Mouse (Mus musculus): ENCODE measurements around the gene Fahd1. TPM values are rescaled to one million over a fixed set of nuclear protein-coding genes. Genes with fewer than 3 reads are reported as not detected.

Gene Fahd1
- total RNA-seq (2017): 15.0 and 19.6 TPM in 2 replicates

DNA sequence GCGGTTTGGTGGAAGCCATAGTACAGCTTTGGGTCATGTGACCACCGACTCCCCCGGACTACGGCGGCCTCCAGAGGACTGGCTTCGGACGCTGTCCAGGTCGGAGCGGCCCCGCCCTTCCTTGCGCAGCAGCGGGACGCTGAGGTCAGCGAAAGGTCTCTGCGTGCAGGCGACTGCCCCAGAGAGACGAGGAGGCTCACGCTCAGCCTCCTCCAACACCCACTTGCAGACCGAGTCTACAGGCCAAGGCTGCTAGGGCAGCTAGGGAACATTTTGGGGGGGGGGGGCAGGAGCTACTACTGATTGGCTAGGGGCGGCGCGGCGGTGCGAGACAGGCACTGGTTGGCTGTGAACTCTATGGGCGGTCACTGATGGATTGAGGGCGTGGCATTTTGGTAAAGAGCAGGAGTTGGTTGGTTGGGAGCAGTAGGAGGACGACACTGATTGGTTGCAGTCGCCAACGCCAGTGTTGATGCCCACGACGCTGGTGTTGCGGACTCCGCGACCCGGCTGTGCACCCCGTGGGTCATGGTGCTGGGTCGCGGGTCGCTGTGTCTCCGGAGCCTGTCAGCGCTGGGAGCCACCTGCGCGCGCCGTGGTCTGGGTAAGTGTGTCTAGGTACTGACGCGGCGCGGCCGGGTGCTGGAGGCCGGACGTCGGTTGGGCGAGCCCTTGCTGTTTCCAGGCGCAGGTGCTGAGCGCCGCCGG is at the start of gene Fahd1:
Gene Fahd1 (minus strand): TSS at position 300 of the 708 bp plus-strand sequence.
- peak; percentile 97 to 98 for ATAC-seq (replicated peaks in 1 of 2; ENCODE audit: insufficient read depth in 1 of 2, low FRiP score in 2 of 2, low TSS enrichment in 1 of 2, low read depth in 1 of 2, poor library complexity in 2 of 2, severe bottlenecking in 2 of 2)

DNA sequence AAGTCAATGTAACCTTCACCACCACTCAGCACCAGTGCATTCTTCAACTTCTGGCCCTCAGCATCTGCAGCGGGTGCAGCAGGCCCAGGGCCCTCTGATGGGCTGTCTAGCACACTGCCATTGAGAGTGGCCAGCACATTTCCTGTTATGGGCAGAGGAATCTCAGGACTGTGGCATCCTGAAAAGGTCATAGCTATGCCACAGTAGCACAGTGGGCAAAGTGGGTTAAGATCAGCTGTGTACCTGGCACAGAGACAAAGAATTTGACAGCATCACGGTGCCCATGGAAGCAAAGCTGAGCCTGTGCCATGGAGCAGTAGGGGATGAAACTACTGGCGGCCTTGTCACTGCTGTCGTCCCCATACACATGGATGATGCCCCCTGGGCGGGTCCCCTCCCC is 49.0 kb upstream of the Fahd1 start:
- ATAC-seq (replicated peaks in 1 of 2; ENCODE audit: insufficient read depth in 1 of 2, low FRiP score in 2 of 2, low TSS enrichment in 1 of 2, low read depth in 1 of 2, poor library complexity in 2 of 2, severe bottlenecking in 2 of 2): no peak

DNA sequence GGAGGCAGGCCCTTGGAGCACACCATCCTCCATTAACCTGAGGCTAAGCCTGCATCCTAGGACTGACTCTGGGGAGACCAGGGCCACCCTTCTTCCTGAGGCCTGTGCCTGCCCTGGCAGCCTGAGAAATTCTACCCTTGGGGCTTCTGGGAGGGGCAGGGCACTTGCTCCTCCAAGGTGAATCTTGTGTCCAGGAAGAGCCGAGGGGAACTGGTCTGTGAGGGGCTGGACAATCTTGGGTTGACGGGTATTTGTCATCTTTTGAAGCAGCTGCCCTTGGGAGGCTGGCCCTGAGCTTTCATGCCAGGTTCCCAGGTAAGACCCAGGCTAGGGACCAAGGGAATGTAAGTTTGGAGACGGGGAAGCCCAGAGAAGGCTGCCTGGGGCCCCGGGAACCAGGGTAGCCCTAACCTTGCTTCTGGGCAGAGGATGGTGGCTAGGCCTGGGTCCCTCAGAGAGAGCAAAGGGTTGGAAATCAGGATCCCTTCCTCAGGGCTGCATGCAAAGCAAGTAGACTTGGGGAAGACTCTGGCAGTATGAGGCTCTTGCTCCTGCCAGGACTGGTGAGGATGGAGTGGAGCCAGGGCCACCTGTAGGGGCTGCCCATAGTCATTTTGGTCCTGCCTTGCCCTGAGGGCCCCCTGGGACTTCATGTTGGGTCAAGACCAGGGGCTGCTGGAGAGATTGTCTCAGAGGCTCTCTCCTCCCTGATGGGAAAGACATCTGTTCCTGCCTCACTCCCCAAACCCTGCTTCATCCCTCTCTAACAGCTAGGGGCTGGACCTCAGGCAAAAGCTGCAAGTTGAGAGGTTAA is 48.1 kb upstream of the Fahd1 start:
- no peak for ATAC-seq (replicated peaks in 1 of 2; ENCODE audit: insufficient read depth in 1 of 2, low FRiP score in 2 of 2, low TSS enrichment in 1 of 2, low read depth in 1 of 2, poor library complexity in 2 of 2, severe bottlenecking in 2 of 2)

DNA sequence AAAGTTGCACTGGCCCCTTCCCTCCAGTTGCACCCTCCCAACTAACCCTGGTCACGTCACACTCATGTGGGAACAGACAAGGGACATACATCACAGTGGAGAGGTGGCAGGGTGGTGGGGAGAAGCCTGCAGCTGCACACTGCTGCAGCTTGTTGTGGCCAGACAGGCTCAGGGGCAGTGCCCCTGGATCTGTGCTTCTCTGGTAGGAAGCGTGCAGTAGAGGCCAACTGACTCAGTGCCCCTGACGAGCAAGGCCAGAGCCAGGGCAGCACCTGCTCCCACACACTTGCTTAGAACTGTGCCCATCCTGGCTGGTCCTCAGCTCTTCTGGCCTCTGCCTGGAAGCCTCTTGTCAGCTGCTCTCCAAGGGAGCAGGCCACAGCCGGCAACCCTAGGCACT is 47.4 kb upstream of the Fahd1 start:
- ATAC-seq (replicated peaks in 1 of 2; ENCODE audit: insufficient read depth in 1 of 2, low FRiP score in 2 of 2, low TSS enrichment in 1 of 2, low read depth in 1 of 2, poor library complexity in 2 of 2, severe bottlenecking in 2 of 2): no peak

DNA sequence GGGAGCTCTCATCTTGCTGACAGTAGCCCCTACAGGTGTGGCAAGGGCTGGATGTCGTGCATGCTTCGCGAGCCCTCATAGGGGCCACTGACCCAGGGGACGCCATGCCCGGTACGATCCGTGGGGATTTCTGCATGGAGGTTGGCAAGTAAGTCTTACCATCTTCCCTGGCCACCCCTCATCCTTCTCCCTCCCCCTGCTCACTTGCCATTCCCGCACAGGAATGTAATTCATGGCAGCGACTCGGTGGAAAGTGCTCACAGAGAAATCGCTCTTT is 46.8 kb upstream of the Fahd1 start:
- ATAC-seq (replicated peaks in 1 of 2; ENCODE audit: insufficient read depth in 1 of 2, low FRiP score in 2 of 2, low TSS enrichment in 1 of 2, low read depth in 1 of 2, poor library complexity in 2 of 2, severe bottlenecking in 2 of 2): no peak

DNA sequence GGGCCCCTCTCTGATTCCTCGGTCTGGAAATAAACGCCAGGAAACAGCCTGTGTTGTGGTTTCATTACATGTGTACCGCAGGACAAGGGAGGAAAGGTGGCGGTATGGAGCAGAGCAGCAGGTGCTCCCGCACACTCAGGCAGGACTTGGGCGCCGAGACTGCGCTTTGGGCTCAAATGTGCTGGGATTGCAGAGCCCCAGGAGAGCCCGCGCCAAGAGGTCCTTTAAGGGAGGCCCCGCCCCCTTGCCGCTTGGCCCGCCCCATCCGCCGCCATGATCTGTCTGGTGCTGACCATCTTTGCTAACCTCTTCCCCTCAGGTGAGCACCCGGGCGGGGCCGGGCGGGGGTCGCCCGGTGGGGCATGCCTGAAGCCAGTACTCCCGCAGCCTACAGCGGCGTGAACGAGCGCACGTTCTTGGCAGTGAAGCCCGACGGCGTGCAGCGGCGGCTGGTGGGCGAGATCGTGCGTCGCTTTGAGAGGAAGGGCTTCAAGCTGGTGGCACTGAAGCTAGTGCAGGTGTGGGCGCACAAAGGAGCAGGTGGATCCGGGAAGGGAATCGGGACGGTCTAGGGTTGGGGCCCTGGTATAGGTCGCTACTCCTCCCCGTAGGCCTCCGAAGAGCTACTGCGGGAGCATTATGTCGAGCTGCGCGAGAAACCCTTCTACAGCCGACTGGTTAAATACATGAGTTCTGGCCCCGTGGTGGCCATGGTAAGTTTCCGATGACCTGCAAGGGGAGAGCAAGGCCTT is 46.3 kb upstream of the Fahd1 start, which contains the start of gene Nme3:
Gene Nme3 (plus strand): TSS at position 260 of the 752 bp plus-strand sequence.
- peak; percentile 34 to 37; a peak in 3 of 4 replicates for ATAC-seq (replicated peaks in 1 of 2; ENCODE audit: insufficient read depth in 1 of 2, low FRiP score in 2 of 2, low TSS enrichment in 1 of 2, low read depth in 1 of 2, poor library complexity in 2 of 2, severe bottlenecking in 2 of 2)

DNA sequence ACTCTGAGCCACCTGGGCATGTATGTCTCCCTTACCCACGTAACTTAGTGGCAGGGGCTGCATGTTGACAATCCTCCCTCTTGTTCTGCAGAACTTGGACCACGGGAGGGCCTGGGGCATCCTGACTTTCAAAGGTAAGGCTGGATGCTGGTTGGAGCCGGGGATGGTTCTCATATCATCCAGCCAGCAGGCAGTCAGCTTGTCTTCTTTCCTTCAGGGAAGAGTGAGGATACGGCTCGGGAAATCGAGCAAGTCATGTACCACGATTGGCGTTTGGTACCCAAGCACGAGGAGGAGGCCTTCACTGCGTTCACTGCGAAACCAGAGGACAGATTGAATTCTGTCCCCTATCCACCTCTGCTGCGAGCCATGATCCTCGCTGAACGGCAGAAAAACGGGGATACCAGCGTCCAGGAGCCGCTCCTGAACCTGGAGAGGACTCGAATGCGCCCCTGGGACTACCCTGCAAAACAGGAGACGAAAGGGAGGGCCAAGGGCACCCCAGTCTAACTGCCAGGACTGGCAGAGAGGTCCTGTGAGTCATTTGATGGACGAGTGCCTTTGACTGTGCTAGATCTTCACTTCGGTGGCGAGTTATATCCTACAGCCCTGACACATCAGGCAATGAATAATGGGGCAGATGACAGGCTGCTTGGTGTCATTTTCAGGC is 45.5 kb upstream of the Fahd1 start:
- ATAC-seq (replicated peaks in 1 of 2; ENCODE audit: insufficient read depth in 1 of 2, low FRiP score in 2 of 2, low TSS enrichment in 1 of 2, low read depth in 1 of 2, poor library complexity in 2 of 2, severe bottlenecking in 2 of 2): peak in 1 of 2 experiments; percentile 2; a peak in 1 of 4 replicates

DNA sequence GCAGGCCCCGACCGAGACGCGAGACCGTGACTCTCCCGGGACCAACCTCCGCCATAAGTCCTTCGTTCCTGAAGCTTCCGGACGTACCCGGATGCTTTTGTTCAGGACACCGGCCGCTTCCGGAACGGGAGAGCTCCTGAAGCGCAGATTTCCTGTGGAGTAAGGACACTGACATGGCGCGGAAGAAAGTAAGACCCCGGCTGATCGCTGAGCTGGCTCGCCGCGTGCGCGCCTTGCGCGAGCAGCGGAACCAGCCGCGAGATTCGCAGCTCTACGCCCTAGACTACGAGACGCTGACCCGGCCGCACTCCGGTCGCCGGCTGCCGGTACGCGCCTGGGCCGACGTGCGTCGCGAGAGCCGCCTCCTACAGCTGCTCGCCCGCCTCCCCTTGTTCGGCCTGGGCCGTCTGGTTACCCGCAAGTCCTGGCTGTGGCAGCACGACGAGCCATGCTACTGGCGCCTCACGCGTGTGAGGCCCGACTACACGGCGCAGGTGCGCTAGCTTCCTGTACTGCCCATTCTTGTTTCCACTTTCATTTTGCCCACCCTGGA is 44.9 kb upstream of the Fahd1 start, which contains the start of the genes Eme2 and Mrps34:
Gene Eme2 (minus strand): TSS at position 93 of the 553 bp plus-strand sequence.
Gene Mrps34 (plus strand): TSS at position 122 of the 553 bp plus-strand sequence.
- ATAC-seq (replicated peaks in 1 of 2; ENCODE audit: insufficient read depth in 1 of 2, low FRiP score in 2 of 2, low TSS enrichment in 1 of 2, low read depth in 1 of 2, poor library complexity in 2 of 2, severe bottlenecking in 2 of 2): peak; percentile 25 to 44; a peak in 3 of 4 replicates

DNA sequence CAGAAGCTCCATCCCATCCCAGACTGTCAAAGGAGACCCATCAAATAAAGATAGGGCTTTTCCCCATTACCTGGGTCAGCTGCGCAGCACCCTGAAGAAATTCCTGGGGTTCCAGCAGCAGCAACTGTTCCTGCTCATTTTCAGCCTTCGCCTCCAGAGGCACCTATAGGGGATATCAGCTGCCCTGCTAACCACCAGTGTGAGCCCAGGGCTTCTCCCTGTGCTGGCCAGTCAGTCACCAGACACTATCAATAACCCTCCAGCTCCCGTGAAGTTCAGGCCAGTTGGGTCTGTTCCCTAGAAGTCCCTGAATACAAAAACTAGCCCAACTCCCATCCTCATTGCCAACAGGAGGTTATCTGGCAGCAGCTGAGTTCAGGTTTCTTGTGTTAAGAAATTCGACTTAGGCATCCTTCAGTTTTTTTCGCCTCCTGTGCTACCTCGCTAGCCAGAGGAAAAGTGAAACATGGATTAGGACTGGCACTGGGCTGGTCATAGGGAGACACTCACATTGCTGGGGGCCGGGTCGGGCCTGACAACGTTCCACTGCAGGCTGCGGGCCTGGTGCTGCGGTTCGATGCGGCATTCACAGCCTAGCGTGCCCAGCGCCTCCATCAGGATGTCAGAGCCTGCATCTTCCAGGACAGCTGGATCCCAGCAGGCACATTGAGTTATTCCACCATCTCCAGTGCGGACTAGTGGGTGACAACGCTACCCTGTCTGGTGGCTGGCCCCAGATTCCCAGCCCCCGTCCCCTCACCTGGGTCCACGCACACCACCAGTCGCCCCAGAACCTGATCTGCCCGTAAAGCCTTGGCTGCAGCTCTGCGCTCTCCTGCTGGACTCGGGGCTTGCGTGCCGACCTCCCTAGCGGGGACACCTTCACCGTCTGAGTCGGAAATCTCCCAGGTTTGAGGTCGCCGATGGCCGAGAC is 44.2 kb upstream of the Fahd1 start:
- no peak; a peak in 1 of 4 replicates for ATAC-seq (replicated peaks in 1 of 2; ENCODE audit: insufficient read depth in 1 of 2, low FRiP score in 2 of 2, low TSS enrichment in 1 of 2, low read depth in 1 of 2, poor library complexity in 2 of 2, severe bottlenecking in 2 of 2)

DNA sequence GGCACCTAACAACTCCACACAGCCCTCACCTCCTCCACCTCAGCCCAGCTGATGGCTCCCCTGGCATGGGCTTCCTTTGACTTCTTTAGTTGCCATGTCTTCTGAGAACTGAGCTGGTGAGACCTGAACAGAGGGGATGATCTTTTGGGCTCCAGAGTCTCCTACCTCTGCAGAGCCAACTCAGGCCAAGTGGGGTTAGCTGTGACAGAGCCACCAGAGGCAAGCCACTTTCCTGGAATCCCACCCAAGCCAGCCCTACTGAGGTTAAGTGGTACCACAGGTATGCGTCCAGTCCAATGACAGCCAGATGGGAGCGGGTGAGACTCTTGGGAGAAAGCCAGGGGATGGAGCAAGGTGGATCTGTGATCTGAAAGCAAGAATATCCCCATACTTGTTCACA is 43.1 kb upstream of the Fahd1 start:
- no peak for ATAC-seq (replicated peaks in 1 of 2; ENCODE audit: insufficient read depth in 1 of 2, low FRiP score in 2 of 2, low TSS enrichment in 1 of 2, low read depth in 1 of 2, poor library complexity in 2 of 2, severe bottlenecking in 2 of 2)

DNA sequence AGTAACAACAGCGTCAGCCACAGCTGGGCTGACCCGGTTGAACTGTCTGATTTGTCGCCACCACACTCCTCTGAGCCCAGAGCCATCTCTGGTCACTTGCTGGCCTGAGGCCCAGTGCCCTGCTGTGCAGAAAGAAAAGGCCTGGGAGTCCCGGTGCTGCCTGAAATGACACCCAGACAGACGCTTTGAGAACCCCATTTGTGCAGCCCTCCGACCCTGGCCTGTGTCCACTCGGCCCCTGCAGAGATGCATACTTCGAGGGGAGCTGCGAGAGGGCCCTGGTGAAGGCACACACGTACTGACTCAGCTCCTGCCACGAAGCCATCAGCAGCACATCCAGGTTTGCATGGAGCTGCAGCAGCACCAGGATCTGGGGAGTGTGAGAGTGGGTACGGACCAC is 42.6 kb upstream of the Fahd1 start:
- no peak for ATAC-seq (replicated peaks in 1 of 2; ENCODE audit: insufficient read depth in 1 of 2, low FRiP score in 2 of 2, low TSS enrichment in 1 of 2, low read depth in 1 of 2, poor library complexity in 2 of 2, severe bottlenecking in 2 of 2)

DNA sequence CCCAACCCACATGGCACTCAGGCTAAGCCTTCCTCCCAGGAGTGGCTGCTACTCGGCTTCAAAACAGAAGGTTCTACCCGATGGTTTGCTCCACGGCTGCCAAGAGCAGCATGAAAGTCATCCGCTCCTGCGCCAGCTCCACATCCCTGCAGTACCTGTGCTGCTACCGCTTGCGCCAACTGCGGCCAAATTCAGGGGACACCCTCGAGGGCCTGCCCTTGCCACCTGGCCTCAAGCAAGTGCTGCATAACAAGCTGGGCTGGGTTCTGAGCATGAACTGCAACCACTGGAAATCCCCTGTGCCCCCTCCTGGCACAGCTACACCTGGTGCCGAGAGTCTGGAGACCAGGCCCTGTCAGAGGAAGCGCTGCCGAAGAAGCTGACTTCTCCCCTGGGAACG is 41.2 kb upstream of the Fahd1 start:
- no peak for ATAC-seq (replicated peaks in 1 of 2; ENCODE audit: insufficient read depth in 1 of 2, low FRiP score in 2 of 2, low TSS enrichment in 1 of 2, low read depth in 1 of 2, poor library complexity in 2 of 2, severe bottlenecking in 2 of 2)

DNA sequence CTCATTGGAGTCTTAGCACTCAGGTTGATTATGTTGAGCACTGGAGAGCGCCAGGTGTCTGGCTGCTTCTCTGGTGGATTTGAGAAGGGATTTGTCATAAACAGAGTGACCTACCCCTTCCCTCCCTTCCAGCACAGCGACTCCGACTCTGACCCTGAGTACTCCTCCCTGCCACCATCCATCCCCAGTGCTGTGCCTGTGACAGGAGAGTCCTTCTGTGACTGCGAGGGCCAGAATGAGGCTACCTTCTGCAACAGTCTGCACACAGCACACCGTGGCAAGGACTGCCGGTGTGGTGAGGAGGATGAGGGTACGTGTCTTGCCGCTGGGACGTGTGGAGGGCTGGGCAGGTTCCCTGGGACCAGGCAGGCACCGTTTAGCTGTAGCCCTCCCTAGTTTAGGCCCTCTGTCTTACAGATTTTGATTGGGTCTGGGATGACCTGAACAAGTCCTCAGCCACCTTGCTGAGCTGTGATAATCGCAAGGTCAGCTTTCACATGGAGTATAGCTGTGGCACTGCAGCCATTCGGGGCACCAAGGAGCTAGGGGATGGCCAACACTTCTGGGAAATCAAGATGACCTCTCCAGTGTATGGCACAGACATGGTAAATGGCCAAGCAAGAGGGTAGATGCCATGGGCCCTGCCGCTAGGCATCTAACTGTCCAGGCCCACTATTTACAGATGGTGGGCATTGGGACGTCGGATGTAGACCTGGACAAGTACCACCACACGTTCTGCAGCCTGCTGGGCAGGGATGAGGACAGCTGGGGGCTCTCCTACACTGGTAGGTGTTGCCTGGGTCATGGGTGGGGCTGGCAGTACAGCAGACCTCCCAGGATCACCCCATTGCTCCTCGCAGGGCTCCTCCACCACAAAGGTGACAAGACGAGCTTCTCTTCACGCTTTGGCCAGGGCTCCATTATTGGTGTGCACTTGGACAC is 40.3 kb upstream of the Fahd1 start:
- ATAC-seq (replicated peaks in 1 of 2; ENCODE audit: insufficient read depth in 1 of 2, low FRiP score in 2 of 2, low TSS enrichment in 1 of 2, low read depth in 1 of 2, poor library complexity in 2 of 2, severe bottlenecking in 2 of 2): no peak

DNA sequence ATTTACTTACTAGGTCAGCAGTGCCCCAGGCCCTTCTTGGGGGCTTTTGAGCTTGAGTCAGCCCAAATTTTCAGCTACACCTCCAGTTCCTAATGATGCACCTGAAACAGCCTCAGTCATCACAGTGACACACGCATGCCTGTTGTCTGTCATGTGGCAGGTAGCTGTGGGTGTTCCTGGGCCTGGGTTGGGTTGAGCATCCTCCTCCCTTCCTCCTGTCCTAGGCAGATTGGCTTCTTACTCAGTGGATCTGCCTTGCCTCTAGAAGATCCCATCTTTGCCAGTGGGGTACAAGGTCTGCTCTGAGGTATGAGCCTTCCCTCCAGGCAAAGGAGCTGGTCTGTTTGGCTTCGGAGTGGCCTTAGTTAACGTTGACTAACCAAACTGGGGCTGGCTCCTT is 38.7 kb upstream of the Fahd1 start:
- no peak for ATAC-seq (replicated peaks in 1 of 2; ENCODE audit: insufficient read depth in 1 of 2, low FRiP score in 2 of 2, low TSS enrichment in 1 of 2, low read depth in 1 of 2, poor library complexity in 2 of 2, severe bottlenecking in 2 of 2)

DNA sequence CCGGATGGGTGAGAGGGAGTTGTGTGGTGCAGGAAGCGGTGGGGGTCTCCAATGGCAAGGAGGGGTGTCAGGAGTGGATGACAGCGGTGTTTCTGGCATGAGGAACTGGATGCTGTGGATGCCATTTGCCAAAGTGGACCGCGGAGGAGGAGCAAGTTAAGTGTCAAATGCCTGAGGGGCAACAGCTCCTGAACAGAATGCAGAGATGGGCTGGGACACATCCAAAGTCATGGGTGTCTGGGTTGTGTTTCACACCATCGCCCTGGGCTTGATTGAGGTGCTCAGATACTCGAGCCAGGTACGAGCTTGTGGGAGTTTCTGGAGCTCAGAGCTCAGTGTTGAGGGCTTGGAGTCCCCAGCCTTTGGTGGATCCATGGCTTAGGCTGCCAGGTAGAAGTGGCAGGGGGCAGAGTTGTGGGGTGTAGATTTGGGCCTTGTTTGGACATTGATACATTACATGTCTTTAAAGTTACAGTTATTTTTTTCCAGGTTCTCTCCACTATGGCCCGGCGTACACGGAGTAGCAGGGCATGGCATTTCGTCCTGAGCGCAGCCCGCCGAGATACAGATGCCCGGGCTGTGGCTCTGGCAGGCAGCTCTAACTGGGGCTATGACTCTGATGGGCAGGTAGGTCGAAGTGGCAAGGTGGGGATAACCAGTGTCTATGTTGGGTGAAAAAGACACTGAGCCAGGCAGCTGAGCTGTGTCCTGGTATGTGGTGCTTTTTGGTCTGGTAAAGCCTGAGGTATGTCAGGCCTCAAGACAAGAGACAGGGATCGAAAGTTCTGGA is 37.3 kb upstream of the Fahd1 start:
- no peak for ATAC-seq (replicated peaks in 1 of 2; ENCODE audit: insufficient read depth in 1 of 2, low FRiP score in 2 of 2, low TSS enrichment in 1 of 2, low read depth in 1 of 2, poor library complexity in 2 of 2, severe bottlenecking in 2 of 2)

Measured in hematopoietic stem cell, adult 5-6 weeks (primary cell).